Comparison of ENCODE assay signal across 19 mouse cellular contexts in genomic region chr6:24989836-24990235, GRCm38 (mm10). TPM values are rescaled to one million over a fixed set of nuclear protein-coding genes. Genes with fewer than 3 reads are reported as not detected.
"Had no signal": no experiment of that assay in that cellular context is flagged by ENCODE, and none has a peak within 500 bp of the region (broad histone marks: within the 10 kb centered on the region; RNA-seq: fewer than 3 reads in every experiment).

No protein-coding gene starts in this region.

- ATAC-seq: forebrain, embryonic 16.5 days; hindbrain, embryonic 16.5 days; inflammation-experienced regulatory T-cells, adult 6 months; intestine, embryonic 15.5 days; intestine, postnatal 0 days had no signal

- DNase-seq: gastrocnemius, adult 2 months; gastrocnemius, postnatal 10 days; gastrocnemius, postnatal 25 days; heart, adult 18-20 months; heart, postnatal 10 days; heart, postnatal 4 days; kidney, adult 18-20 months; kidney, adult 8-10 months; kidney, postnatal 10 days; kidney, postnatal 25 days; kidney, postnatal 4 days; liver; liver, embryonic 13.5 days had no signal

RNA-seq across cellular contexts. Expression of gene Tmem229a, which starts 33.7 kb away (rescaled TPM):
- total RNA-seq: granulocyte monocyte progenitor cell, adult 5-6 weeks; heart, adult 18-20 months had no signal
